Comparison of ENCODE assay signal across 11 mouse cellular contexts in the genomic region with DNA sequence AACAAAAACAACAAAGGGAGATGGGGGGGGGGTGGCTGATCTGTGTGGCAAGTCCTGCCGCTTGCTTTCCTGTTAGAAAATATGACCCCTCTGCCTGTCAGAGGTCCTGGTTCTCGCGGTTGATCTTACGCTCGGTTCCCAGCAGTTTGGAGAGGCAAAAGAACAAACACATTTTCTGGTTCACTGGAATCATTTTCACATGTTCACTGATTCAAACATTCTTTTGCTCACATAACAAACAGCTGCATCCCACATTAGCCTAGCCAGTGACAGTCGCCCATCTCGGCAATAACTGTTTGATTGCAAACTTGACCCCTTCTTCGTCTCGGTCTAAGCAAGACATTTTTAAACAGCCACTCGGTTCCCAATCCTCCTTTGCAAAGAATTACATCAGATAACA.
DNase-seq lines count a peak whose midpoint lies in the region; ATAC-seq lines count a peak whose summit lies in the region.
"Had no signal": no experiment of that assay in that cellular context is flagged by ENCODE, and none has a peak within 500 bp of the region (broad histone marks: within the 10 kb centered on the region; RNA-seq: fewer than 3 reads in every experiment).

No protein-coding gene starts in this region.

- H3K27me3 ChIP-seq in hindbrain, embryonic 11.5 days (ENCODE audit: control insufficient read depth, insufficient read depth, low read length): no peaks in the 10 kb centered on the region
- H3K27me3 ChIP-seq in midbrain, embryonic 16.5 days (ENCODE audit: control insufficient read depth, insufficient read depth, low read depth, low read length): no peaks in the 10 kb centered on the region

- DNase-seq in Muller cell, postnatal 12 days (ENCODE audit: inconsistent ontology term): peak; percentile 74
- peak; percentile 62 for DNase-seq in embryo, embryonic 11 days
- DNase-seq in hindbrain, embryonic 11.5 days (ENCODE audit: low spot score): peak; percentile 46
- DNase-seq in spleen, postnatal 10 days (ENCODE audit: low spot score in 2 of 2): no peak
- DNase-seq in layer of hippocampus, adult 8-10 months (ENCODE audit: low spot score in 2 of 2): no peak
- DNase-seq in adrenal gland, postnatal 4 days (ENCODE audit: low spot score in 2 of 2): no peak
- DNase-seq in thymus, postnatal 36 days: no peak
- DNase-seq: cerebellum, postnatal 14 days; heart, postnatal 4 days had no signal

- H3K4me3 ChIP-seq in hindbrain, embryonic 11.5 days (ENCODE audit: low read depth, low read length): no peak overlapping the region
- no peak overlapping the region for H3K4me3 ChIP-seq in midbrain, embryonic 16.5 days (ENCODE audit: low read depth, low read length)
- H3K4me3 ChIP-seq: left cerebral cortex, adult 2 months had no signal

- H3K27ac ChIP-seq in hindbrain, embryonic 11.5 days (ENCODE audit: low read depth, low read length): peak overlapping the region; percentile 49
- no peak overlapping the region for H3K27ac ChIP-seq in midbrain, embryonic 16.5 days (ENCODE audit: low read length)
- H3K27ac ChIP-seq: left cerebral cortex, adult 2 months had no signal

- WGBS in hindbrain, embryonic 11.5 days: 5% methylated on average over 10 of the region's 10 CpGs
- 7% methylated on average over 10 of the region's 10 CpGs for WGBS in midbrain, embryonic 16.5 days

- H3K9me3 ChIP-seq in hindbrain, embryonic 11.5 days (ENCODE audit: control insufficient read depth, low read length): no peaks in the 10 kb centered on the region
- no peaks in the 10 kb centered on the region for H3K9me3 ChIP-seq in midbrain, embryonic 16.5 days (replicated peaks; ENCODE audit: control insufficient read depth, low read length, poor library complexity, severe bottlenecking)

- H3K4me1 ChIP-seq in hindbrain, embryonic 11.5 days (replicated peaks; ENCODE audit: control insufficient read depth, insufficient read depth, low read length): peaks cover 28% of the 10 kb centered on the region
- H3K4me1 ChIP-seq in midbrain, embryonic 16.5 days (ENCODE audit: control insufficient read depth, insufficient read depth, low read length): peaks cover 46% of the 10 kb centered on the region

- H3K9ac ChIP-seq in hindbrain, embryonic 11.5 days (ENCODE audit: low read depth, low read length): no peak overlapping the region
- H3K9ac ChIP-seq in midbrain, embryonic 16.5 days (ENCODE audit: low read depth, low read length): no peak overlapping the region

- peaks cover 5% of the 10 kb centered on the region; the same call in 1 of the 2 replicates for H3K36me3 ChIP-seq in hindbrain, embryonic 11.5 days (ENCODE audit: control insufficient read depth, insufficient read depth, low read length)
- no peaks in the 10 kb centered on the region for H3K36me3 ChIP-seq in midbrain, embryonic 16.5 days (ENCODE audit: control insufficient read depth, insufficient read depth, low read length)

- H3K4me2 ChIP-seq in hindbrain, embryonic 11.5 days (replicated peaks; ENCODE audit: low read depth, low read length): no peak overlapping the region
- peak overlapping the region; percentile 38 for H3K4me2 ChIP-seq in midbrain, embryonic 16.5 days (ENCODE audit: low read length)

- no peak for ATAC-seq in hindbrain, embryonic 11.5 days (ENCODE audit: low FRiP score)
- no peak for ATAC-seq in midbrain, embryonic 16.5 days

Comparison
In these comparisons a context has a peak if more than half of its experiments do, and no peak if none do; other contexts are left out.
1. DNase-seq: peak in Muller cell, postnatal 12 days (single experiment), embryo, embryonic 11 days (single experiment) and hindbrain, embryonic 11.5 days (single experiment); none in spleen, postnatal 10 days (0 of 2), layer of hippocampus, adult 8-10 months (0 of 2), adrenal gland, postnatal 4 days (0 of 2) and thymus, postnatal 36 days (0 of 2).